Comparison of ENCODE assay signal across 19 mouse cellular contexts in genomic region chr9:53572516-53573307, GRCm38 (mm10).
"Had no signal": no experiment of that assay in that cellular context is flagged by ENCODE, and none has a peak within 500 bp of the region (broad histone marks: within the 10 kb centered on the region; RNA-seq: fewer than 3 reads in every experiment).

No protein-coding gene starts in this region.

- H3K4me1 ChIP-seq: limb, embryonic 12.5 days; limb, embryonic 15.5 days; midbrain, embryonic 12.5 days; neural tube, embryonic 13.5 days had no signal

- H3K9ac ChIP-seq: limb, embryonic 12.5 days; limb, embryonic 15.5 days; liver, embryonic 14.5 days; liver, postnatal 0 days; lung, embryonic 14.5 days; midbrain, embryonic 12.5 days; neural tube, embryonic 13.5 days had no signal

- H3K4me3 ChIP-seq: limb, embryonic 12.5 days; limb, embryonic 15.5 days; midbrain, embryonic 12.5 days; myocyte; neural tube, embryonic 13.5 days had no signal

- ATAC-seq: liver, postnatal 0 days; lung, postnatal 0 days; midbrain, embryonic 16.5 days had no signal

- H3K27ac ChIP-seq: limb, embryonic 12.5 days; limb, embryonic 15.5 days; liver, embryonic 14.5 days; macrophage; midbrain, embryonic 12.5 days; neural tube, embryonic 13.5 days had no signal

- H3K4me2 ChIP-seq: limb, embryonic 12.5 days; limb, embryonic 15.5 days; liver, embryonic 11.5 days; lung, embryonic 14.5 days; midbrain, embryonic 12.5 days; neural tube, embryonic 13.5 days had no signal

- DNase-seq: kidney, postnatal 14 days; kidney, postnatal 4 days; left cerebral cortex, postnatal 4 days; liver, postnatal 0 days; lung, embryonic 14.5 days; retina, postnatal 1 day; right cerebral cortex, postnatal 25 days; thymus, adult 18-20 months; thymus, postnatal 36 days had no signal

- H3K27me3 ChIP-seq: limb, embryonic 12.5 days; limb, embryonic 15.5 days; midbrain, embryonic 12.5 days; neural tube, embryonic 13.5 days had no signal

- H3K9me3 ChIP-seq: limb, embryonic 12.5 days; limb, embryonic 15.5 days; midbrain, embryonic 12.5 days; neural tube, embryonic 13.5 days had no signal
